Mouse (Mus musculus): Measurements from ENCODE around the gene Tpt1. TPM values are rescaled to one million over a fixed set of nuclear protein-coding genes. Genes with fewer than 3 reads are reported as not detected.

The Tpt1 gene
- polyA plus RNA-seq, 1 experiment from 2014 or later = 1,141 TPM

- Histone ChIP-seq H3K27me3 (ENCODE audit: control insufficient read depth, insufficient read depth, low read length) (no peaks in the 10 kb centered on the region), H3K4me2 (ENCODE audit: low read depth, low read length) (no peak overlapping the region), H3K9ac (replicated peaks; ENCODE audit: low read length) (no peak overlapping the region), H3K9me3 (replicated peaks; ENCODE audit: control insufficient read depth, low read length) (no peaks in the 10 kb centered on the region), H3K36me3 (replicated peaks; ENCODE audit: control insufficient read depth, insufficient read depth, low read depth, low read length) (no peaks in the 10 kb centered on the region), H3K4me1 (ENCODE audit: control insufficient read depth, insufficient read depth, low read length) (no peaks in the 10 kb centered on the region), H3K27ac (replicated peaks; ENCODE audit: low read depth, low read length) (no peak overlapping the region), H3K4me3 (ENCODE audit: low read depth, low read length) (no peak overlapping the region)
- WGBS = 87% methylated on average over 9 of the region's 9 CpGs
- DNase-seq (ENCODE audit: low spot score) (no peak), ATAC-seq (replicated peaks; ENCODE audit: insufficient number of reproducible peaks, low FRiP score, low TSS enrichment, low read depth) (no peak)
These were observed 47.2 kb downstream of the Tpt1 start for GRCm38 (mm10) chr14:75892118-75892517.

Other genes with a start within 250 kb of the Tpt1 start
- not detected in 2 replicates for gene Erich6b, start 202.8 kb upstream of the Tpt1 start, polyA plus RNA-seq (2014; fragmentation: Nextera tagmentation; extraction: Ambion mirVana)
- gene Cog3, start 90.6 kb upstream of the Tpt1 start, polyA plus RNA-seq (2014; fragmentation: Nextera tagmentation; extraction: Ambion mirVana) = 26.5 and 27.2 TPM in 2 replicates
- gene Slc25a30, start 58.1 kb upstream of the Tpt1 start, polyA plus RNA-seq (2014; fragmentation: Nextera tagmentation; extraction: Ambion mirVana) = 6.1 and 7.4 TPM in 2 replicates
- 0.34 and 0.38 TPM in 2 replicates for gene Kctd4, start 109.9 kb downstream of the Tpt1 start, polyA plus RNA-seq (2014; fragmentation: Nextera tagmentation; extraction: Ambion mirVana)
- gene Gtf2f2, start 165.8 kb downstream of the Tpt1 start, polyA plus RNA-seq (2014; fragmentation: Nextera tagmentation; extraction: Ambion mirVana) = 55.9 and 56.3 TPM in 2 replicates